Mouse (Mus musculus) spleen, adult 2 months (tissue): ENCODE measurements around the gene Eif2ak3.

Source experiments
- CTCF ChIP-seq: fragments of 200-500 bp; IDR thresholded peaks from 2 replicates; pipeline ENCODE4 v1.5.1; 2011; ENCODE audit warnings: mild to moderate bottlenecking, inconsistent platforms; ENCODE audit not compliant: insufficient read depth, insufficient read length, insufficient replicate concordance; ENCODE audit errors: extremely low read depth
- POLR2A ChIP-seq: fragments of 200-500 bp; IDR thresholded peaks from 2 replicates; pipeline ENCODE4 v1.6.1; 2011; ENCODE audit warnings: low read depth, low read length, inconsistent platforms

DNA sequence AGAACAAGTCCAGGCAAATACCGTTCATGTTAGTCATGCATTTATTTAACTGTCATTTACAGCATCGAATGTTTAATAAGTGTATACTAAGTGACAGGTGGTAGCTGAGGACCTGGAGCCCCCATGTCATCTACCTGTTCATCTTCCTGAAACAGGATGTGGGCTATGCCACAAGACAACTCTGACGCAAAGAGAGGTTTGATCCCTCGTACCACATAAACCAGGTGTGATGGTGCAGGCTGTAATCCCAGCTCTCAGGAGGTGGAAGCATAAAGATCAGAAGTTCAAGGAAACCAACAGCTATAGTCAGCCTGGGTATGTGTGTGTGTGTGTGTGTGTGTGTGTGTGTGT lies 19.4 kb upstream of the Eif2ak3 start:
- TF ChIP-seq CTCF (no peak), POLR2A (no peak)
